Mouse (Mus musculus): ENCODE measurements around the gene Zfp512b. TPM values are rescaled to one million over a fixed set of nuclear protein-coding genes. Genes with fewer than 3 reads are reported as not detected.

The Zfp512b gene
- 58.7 TPM for total RNA-seq (2023)

DNA sequence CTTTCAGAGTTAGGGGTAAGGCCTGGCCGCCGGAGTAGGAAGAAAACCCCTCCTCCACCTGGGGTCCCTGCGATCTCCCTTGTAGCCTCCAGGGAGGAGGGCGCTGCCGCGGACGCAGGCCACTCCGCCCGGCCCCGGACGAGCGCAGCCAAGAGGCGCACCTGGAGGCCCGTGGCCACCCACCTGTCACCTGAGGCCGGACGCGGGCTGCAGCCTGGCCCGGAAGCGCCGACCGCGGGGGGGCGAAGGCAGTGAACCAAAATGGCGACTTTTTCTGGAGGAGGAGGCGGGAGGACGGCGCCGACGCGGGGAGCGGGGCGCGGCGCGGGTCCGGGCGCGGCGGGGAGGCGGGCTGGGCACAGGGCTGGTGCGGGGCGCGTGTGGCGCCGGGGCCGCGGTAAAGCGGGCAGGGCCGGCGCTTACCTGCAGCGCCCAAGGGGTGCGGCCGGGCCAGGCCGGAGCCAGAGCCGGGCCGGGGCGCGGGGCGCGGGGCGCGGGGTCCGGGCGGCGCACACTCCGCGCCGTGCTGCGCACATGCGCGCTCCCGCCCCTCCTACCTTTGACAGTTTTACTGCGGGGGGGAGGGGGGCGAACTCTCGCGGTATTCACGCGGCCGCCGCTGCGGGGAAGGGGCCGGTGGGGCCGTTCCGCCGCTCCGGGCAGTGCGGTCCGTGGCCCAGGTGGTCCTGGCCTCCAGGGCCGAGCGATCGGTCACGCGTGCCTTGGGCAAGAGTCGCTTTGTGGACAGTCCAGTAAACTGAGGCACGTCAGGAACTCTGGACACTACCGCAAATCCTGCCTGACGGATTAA lies at the start of gene Zfp512b:
Gene Zfp512b, minus strand, starts transcription at position 573 of the 811 bp plus-strand sequence.

DNA sequence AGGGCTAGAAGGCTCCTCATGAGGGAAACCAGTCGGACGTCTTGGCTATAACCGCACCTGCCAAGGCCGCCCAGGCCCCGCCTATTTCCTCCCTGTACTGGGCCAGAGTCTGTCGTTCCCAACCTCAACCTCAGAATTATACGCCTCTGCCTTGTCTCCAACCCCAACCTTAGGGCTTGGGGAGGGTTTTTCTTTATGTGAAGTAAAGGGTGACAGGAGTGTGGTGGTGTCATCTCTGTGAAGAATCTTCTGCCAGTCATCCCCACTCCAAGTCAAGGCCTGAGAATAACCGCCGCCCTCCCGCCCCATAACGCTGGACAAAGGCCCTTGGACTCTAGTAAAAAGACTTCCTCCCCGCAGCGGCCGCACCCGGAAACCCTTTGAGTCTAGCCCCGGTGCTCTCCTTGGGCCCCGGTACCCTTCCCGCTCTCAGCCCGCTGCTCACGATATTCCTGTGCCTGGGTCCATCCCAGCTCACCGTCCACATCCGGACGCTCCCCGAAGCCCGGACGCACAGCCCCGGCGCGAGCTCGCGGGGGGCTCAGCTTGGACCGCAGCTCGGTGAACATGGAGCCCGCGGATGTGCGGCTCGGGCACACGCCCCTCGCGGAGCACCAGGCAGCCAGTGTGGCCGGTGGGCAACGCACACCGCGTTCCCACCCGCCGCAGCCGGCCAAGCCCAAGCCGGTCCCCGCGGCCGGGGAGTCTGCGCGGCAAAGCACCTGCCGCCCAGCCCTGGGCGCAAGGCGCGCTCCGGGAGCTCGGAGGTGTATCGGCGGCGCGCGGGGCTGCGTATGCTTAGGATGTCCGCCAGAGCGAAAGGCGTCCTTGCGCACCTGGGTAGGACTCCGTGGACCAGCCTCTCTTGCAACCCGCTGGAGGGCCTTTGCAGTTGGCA lies 6.1 kb upstream of the Zfp512b start, which contains the start of gene Samd10:
Gene Samd10, minus strand, starts transcription at position 759 of the 898 bp plus-strand sequence.

DNA sequence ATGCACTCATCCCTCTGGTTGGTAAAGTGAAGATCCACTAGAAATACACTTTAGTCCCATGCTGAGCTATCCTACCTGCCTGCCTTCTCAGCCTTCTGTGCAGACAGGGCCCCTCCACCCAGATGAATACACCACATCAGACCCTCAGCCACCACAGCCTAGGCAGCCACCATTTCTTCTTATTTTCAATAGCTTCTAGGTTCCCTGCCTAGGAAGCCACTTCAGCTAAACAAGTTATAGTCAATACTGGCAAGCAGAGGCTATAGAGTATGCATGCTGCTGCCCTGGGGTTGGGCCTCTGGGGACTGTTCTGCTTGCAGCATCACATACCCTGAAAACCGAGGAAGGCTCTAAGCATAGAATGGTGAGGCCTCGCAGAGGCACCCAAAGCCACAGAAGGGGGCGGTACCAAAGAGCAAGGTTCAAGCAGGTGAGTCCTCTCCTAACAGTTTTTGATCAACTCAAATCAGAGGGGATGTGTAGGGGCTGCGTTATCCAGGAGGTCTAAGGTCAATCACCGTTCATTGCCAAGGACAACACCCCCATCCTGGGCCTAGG lies 996 bp downstream of the Zfp512b start, which contains the start of gene Prpf6:
Gene Prpf6, plus strand, starts transcription at position 341 of the 558 bp plus-strand sequence.

DNA sequence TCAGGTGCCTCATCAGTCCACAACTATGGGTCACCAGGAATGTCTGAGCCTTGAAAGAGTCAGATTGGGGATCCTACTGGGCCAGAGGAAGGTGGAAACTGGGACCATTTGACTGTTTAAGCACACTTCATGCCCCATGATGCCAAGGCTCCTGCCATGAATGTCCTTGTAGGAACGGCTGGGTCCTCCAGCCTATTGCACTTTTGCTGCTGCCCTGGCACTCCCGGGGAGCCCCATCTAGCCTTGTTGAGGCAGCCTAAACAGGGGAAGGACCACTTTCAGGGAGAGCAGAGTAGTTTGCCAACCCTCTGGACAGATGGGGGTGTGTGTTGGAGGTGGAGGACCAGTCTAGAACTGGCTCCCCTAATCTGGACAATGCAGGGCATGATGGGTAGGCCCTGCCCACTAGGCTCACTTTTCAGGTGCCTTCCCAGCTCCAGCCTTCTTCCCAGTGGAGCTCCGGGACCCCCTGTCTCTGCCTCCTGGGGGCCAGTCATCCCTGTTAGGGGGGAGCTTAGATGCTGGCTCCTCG lies 8.1 kb downstream of the Zfp512b start, which contains the start of gene Uckl1:
Gene Uckl1, minus strand, starts transcription at position 482 of the 532 bp plus-strand sequence.

Other genes with a start within 250 kb of the Zfp512b start
- 110 TPM for gene Zgpat, start 227.9 kb downstream of the Zfp512b start, total RNA-seq (2023)
- gene Arfrp1, start 227.4 kb downstream of the Zfp512b start, total RNA-seq (2023): 104 TPM
- gene Lime1, start 212.7 kb downstream of the Zfp512b start, total RNA-seq (2023): 231 TPM
- 0.24 TPM for gene Zbtb46, start 133.4 kb downstream of the Zfp512b start, total RNA-seq (2023)
- gene Abhd16b, start 99.6 kb downstream of the Zfp512b start, total RNA-seq (2023): not detected
- gene Tpd52l2, start 95.7 kb downstream of the Zfp512b start, total RNA-seq (2023): 59.8 TPM
- gene Dnajc5, start 72.3 kb downstream of the Zfp512b start, total RNA-seq (2023): 112 TPM
- gene Uckl1, start 7.9 kb downstream of the Zfp512b start, total RNA-seq (2023): 126 TPM
- gene Prpf6, start 935 bp downstream of the Zfp512b start, total RNA-seq (2023): 63.4 TPM
- 8.1 TPM for gene Samd10, start 6.4 kb upstream of the Zfp512b start, total RNA-seq (2023)
- not detected for gene Gm29797, start 64.2 kb upstream of the Zfp512b start, total RNA-seq (2023)
- not detected for gene Sox18, start 78.8 kb upstream of the Zfp512b start, total RNA-seq (2023)
- 19.2 TPM for gene Tcea2, start 87.5 kb upstream of the Zfp512b start, total RNA-seq (2023)
- gene Rgs19, start 101.2 kb upstream of the Zfp512b start, total RNA-seq (2023): 102 TPM
- not detected for gene Lkaaear1, start 105.6 kb upstream of the Zfp512b start, total RNA-seq (2023)
- gene Oprl1, start 122.2 kb upstream of the Zfp512b start, total RNA-seq (2023): not detected
- not detected for gene Myt1, start 170.5 kb upstream of the Zfp512b start, total RNA-seq (2023)
- gene Pcmtd2, start 245.1 kb upstream of the Zfp512b start, total RNA-seq (2023): 59.2 TPM